Mouse (Mus musculus) 3T3-L1 (cell line): ENCODE data around the gene Bnc2.

Source experiments
- DNase-seq: peaks from one replicate; pipeline ENCODE4 v3.0.0-alpha.2; 2015; ENCODE audit warnings: low read depth, low spot score

The Bnc2 gene

GRCm38 (mm10) chr4:84431677-84432515, 243.2 kb downstream of the Bnc2 start:
- DNase-seq = no peak

GRCm38 (mm10) chr4:84427955-84428354, 247.1 kb downstream of the Bnc2 start:
- no peak for DNase-seq

DNA sequence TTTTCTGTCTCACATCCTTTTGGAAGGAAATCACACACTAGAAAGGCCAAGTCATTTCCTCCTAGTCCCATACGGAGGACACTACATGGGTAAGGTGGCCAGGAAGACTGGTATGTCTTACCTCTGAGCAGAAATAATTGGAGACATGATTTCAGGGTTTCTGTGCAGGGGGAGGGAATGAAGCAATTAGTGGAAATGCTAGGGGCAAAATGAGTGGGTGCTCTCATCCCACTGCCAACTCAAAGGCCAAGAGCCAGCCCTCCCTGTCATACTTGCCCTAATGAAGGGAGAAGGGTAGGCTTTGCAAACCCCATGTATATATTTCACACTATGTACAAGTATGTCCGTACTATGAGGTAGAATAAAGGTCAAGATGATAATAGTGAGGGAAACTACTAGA, 263.6 kb downstream of the Bnc2 start:
- DNase-seq = no peak

- DNase-seq = peak; percentile 23
Measured at GRCm38 (mm10) chr4:84407328-84408028, 267.6 kb downstream of the Bnc2 start.

- DNase-seq = no peak
Measured at GRCm38 (mm10) chr4:84403356-84404145, 271.5 kb downstream of the Bnc2 start.

DNA sequence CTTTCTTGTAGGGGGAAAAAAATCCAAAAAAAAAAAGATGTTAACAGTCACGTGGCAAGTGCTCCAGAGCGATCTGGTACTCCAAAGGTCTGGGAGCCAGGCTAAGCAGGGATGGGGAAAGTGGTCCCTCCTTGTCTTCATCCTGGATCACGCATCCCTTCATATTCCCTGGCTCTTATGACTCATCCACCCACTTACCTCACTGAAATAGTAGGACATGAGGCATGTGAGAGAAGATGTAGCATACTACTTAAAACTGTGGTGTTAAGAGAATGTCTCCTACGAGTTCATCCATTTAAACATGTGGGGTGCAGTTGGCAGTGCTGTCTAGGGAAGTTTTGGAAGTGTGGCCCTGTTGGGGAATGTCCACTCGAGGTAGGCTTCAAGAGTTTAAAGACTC, 286.1 kb downstream of the Bnc2 start:
- no peak for DNase-seq

DNA sequence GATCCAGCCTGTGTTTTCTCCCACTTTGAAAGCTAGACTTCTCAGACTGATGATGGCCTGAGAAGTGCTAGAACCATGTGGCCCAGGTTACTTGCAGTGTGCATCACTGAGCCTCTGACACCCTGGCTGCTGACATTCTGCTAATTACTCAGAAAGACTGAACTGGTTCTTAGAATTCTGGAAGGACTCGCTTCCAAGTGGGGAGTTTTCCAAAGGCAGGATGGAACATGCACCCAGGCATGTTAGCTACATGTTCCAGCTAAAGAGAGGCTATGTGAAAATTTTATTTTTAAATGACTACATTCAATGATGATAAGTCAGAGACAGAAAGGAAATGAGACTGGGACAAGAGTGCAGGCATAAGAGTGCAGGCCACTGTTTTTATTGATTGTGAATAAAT, 289.9 kb downstream of the Bnc2 start:
- no peak for DNase-seq

GRCm38 (mm10) chr4:84379289-84379688, 295.8 kb downstream of the Bnc2 start:
- no peak for DNase-seq

DNA sequence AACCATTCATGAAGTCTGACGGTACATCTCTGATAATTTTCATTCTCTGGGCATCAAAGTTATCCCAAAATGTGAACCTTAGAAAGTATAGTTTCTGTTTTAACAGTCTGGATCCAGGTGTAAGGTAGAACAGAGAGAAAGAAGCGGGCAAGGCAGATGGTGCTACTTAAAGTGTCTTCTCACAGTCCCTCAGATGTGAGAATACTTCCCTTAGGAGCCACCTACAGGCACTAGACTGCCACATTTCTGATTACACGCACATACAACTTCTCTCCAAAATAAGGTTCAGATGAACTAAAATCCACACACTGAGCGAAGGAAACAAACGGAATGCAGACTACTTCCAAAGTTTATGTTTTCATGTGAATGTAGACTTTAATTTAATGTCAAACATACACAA, 297.6 kb downstream of the Bnc2 start:
- no peak for DNase-seq

DNA sequence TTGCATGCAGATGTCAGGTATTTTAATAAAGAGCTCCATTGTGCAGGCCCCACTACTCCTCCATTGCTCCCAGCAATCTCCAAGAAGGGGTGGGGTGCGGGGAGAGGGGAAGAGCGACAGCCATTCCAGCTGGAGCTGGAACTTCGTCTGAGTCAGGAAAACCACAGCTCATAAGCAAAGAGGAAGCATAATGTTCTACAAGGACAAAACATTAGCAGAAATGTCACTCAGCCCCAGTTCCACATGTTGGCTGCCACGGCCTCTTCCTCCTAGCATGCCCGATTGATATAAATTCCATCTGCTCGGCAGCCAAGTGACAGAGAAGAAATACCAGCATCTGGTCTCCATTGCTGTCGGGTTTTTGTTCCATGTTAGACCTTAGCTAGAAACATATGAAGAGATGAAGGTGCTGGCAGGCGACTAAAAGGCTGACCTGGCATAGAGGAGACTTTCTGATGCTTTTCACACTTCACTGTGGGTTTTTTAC, 312.7 kb downstream of the Bnc2 start:
- peak; percentile 34 for DNase-seq

DNA sequence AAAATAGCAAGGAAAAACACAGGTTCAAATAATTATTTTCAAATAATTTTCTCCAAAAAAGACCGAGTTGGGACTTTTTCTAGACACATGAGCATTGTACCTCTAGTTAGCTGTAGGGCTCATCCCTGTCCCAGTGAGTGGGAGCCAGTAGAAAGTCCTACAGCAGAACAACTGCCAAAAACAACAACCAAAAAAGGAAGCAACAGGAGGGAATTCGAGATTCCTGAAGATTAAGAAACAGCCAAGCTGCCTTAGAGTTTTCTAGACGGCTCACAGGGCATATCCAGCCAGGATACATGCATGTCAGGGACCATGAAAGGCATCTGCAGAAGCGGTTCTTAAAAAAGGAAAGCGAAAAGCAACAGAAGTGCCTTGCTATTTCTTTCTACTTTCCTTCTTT, 313.9 kb downstream of the Bnc2 start:
- peak; percentile 25 for DNase-seq

- DNase-seq = no peak
Measured at GRCm38 (mm10) chr4:84359996-84360395, 315.1 kb downstream of the Bnc2 start.

GRCm38 (mm10) chr4:84358204-84358603, 316.9 kb downstream of the Bnc2 start:
- DNase-seq = peak; percentile 36

DNA sequence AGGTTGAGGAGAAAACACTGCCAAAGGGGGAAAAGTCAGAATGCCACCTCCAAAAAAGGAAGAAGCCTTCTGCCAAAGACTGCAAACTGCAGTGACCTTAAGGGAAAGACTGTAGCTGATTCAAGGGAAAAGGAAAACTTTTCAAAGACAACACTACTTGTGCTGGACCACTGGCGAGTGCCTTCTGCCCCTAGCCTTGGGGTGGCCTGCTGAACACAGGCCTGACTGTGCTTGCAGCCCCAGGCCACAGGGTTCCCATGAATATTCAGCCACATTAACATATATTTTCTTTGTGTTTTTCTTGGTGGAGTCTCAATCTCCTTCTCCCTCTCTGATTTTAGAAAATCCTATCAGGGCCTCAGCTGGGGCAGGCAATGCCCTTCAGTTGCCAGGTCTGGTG, 317.7 kb downstream of the Bnc2 start:
- no peak for DNase-seq

GRCm38 (mm10) chr4:84356468-84357153, 318.5 kb downstream of the Bnc2 start:
- no peak for DNase-seq

GRCm38 (mm10) chr4:84352656-84353055, 322.4 kb downstream of the Bnc2 start:
- DNase-seq = peak; percentile 63

GRCm38 (mm10) chr4:84349536-84349935, 325.5 kb downstream of the Bnc2 start:
- no peak for DNase-seq

GRCm38 (mm10) chr4:84339172-84339571, 335.9 kb downstream of the Bnc2 start:
- DNase-seq = no peak

DNA sequence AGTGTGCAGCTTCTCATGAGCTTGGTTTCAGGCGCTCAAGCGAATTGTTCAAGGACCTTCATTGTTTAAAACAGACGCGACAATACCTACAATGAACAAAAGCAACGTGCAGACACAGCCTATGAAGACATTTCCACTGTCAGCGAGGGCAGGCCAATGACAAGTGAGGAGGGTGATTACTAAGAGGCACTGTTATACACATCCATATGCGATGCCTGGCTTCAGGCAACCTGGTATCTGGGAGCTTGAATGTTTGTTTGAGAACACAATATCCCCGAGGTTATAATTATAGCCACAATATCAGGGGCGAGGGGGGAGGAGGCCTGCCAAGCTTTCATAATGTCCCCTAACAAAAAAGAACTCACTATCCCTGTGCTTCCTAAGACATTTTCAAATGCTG, 343.1 kb downstream of the Bnc2 start:
- DNase-seq = no peak

DNA sequence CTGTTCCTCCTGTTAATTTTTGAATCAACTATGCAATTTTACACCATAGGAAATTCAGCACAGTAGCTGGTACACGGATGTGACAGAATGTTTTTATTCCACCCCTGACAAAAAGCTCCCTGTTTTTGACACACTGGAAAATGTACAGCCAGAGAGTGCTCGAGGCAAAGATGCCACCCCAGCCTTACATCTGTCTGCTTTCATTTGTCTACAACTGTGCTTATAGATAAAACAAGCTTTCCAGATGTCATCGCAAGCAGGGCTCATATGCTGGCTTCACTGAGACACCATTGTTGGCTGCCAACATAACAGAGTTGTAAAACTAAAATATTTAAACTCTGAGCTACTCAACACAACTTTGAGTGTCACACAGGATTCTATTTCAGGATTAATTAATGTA, 343.6 kb downstream of the Bnc2 start:
- no peak for DNase-seq

- DNase-seq = no peak
Measured at GRCm38 (mm10) chr4:84330509-84330908, 344.6 kb downstream of the Bnc2 start.

GRCm38 (mm10) chr4:84329651-84330050, 345.4 kb downstream of the Bnc2 start:
- DNase-seq = no peak
